Mouse (Mus musculus) layer of hippocampus, adult 8-10 months (tissue): ENCODE data around the gene Slc41a2. TPM values are rescaled to one million over a fixed set of nuclear protein-coding genes. Genes with fewer than 3 reads are reported as not detected.

ENCODE experiments used
- DNase-seq, 2 experiments: peaks; one replicate each; pipeline ENCODE4 v3.0.0; 2022; ENCODE audit warnings: low spot score in 2 of 2
- total RNA-seq, 4 experiments: library from RNA; stranded (reverse); gene quantifications; 2 replicates each; pipeline ENCODE4 v1.2.4; 2022

Slc41a2 gene
- total RNA-seq, 4 experiments from 2014 or later: 22.7 to 29.9 (median 24.5) TPM

DNA sequence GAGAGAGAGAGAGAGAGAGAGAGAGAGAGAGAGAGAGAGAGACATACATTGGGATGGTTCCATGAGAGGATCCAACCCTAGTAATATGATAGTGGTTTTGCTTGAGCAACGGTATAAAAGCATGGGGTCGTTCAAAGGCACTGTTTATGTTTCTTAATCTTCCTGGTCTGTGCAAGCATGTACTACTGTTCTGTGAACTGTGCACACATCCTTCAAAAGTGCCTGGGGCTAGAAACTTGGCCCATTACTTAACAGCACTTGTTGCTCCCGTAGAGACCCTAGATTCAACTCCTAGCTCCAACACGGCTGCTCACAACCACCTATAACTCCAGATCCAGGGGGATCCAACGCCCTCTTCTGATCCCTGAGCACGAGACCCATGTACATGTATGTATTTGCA lies 17.3 kb downstream of the Slc41a2 start:
- DNase-seq: no peak

DNA sequence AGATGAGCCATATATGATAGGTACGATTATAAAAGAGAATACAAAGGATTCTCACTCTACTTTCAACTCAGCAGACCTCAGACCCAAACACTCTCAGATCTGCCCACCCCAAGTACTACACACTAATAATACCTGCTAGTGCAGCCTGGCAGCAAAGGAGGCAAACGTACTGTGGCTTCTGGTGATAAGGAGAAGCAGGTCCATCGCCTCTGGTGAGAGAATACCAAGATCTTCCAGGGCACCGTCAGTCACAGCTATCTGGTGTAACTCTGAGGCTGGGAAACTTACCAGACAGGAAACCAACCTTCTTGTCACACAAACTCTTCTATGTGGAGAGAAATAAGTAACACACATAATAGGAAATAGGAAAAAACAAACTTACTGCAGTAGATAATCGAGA lies 24.6 kb downstream of the Slc41a2 start:
- no peak for DNase-seq

DNA sequence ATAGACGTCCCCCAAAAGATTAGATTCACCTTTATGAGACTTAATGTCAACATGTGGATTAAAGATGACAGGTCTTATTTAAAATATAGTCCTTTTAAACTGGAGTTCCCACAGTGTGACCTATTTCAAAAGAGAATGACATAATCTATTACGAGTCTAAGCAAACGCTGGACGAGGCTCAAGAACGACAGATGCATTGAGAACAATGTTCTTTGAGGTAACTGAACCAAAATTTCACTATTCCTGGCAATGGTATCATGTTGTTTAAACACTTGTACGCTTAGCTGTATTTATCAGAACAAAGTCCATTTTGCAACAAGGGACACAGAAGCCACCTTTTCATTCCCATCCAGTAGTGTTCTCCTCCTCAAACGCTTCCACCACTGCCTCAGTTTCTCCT lies 27.3 kb downstream of the Slc41a2 start:
- no peak for DNase-seq

DNA sequence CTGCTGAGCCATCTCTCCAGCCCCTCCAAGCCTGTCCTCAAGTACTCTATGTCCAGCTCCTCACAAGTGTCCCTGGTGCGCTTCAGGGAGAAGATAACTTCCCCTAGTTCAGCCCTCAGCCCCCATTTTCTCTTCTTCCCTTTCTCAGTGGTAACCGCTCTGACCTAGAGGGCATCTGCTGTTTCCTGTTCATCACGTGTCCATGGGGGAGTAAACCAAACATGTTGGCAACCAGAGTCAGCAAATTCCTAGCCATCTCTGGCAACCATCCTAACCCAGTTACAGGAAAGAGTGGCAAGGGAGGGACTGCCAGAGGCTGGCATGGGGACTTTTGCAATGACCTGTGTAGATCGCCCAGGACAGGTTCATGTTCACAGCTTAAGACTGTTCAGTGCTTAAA lies 36.0 kb downstream of the Slc41a2 start:
- no peak for DNase-seq

DNA sequence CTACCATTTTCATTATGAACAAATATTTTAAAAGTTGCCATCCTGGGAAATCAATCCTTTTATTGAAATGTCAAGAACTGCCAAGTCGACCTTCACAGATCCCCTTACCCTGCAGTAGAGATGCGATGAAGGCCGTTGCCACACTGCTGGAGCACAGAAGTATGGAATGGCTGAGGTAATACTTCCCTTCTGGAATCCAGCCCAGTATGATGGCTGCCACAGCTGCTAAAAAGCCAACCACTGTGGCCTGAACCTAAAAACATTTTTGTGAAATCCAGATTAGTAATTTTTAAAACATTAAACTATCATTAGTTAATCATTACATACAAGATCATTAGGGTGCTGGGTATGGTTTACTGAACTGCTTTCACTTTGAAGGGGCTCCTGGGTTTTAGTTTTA lies 36.6 kb downstream of the Slc41a2 start:
- no peak for DNase-seq

DNA sequence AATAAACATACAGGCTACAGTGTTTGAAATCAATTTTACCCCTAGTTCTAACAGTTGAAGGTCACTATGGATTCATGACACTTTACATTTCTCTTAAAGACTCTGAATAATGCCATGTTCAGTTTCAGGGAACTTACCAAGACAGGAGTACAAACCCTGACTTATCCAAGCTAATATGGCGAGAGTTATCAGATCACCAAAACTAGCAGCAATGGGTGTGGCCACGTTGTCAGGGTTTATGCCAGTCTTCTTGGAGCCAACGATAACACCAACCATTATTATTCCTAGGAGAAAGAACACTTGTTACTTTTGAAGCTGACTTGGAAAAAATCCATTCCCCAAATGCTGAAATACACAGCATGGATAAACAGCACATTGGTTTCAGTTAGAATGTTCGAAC lies 40.7 kb downstream of the Slc41a2 start:
- no peak for DNase-seq

DNA sequence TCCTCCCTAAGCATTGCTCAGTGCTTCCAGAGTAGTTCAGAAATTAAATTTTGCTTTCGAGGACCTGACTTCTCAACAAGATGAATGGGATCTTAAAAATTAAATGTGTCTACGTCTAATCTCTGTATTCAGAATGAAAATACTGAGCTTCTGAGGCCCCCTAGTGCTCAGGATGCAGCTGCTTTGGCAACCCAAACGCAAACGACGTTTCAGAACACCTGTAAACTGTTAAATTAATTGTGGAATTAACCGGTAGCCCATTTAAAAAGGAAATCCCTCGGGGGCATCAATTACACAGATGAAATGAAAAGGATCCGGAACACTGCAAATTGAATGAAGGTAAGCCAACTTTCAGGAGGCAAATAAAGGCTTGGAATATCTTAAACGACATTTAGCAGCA lies 42.9 kb downstream of the Slc41a2 start:
- no peak for DNase-seq

DNA sequence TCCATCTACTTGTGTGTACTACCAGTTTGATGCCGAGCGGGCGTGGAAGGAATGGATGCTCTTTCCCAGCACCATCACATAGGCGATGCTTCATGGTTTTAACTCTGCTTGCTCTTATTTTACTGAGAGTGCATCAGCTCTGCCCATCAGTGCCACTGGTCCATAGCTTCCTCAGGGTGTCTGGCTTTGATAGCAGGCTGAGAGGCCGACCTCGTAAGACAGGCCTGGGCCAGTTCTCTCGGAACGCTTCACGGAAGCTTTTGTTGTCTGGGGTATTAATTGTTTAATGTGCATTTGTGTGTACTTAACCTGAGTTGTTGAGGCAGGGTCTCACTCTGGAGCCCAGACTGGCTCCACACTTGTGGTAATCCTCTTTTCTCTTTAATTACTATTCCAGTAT lies 44.3 kb downstream of the Slc41a2 start:
- DNase-seq: no peak

DNA sequence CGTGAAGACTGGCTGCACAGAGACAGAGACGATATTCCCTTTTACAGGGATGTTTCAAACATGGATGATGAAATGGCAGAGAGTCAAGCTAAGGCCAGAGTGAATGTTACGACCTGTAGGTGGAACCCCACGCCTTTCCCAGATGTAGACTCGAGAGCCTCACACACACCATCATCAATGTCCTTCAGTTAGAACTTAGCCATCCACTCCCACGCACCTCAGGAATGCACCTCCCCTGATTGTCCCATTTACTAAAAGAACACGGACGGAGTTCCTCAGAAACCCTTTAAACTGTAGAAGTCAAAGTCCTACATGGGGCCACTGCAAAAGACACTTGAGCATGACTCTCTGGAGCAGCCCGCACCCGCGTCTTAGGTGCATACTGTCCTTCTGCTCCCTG lies 46.0 kb downstream of the Slc41a2 start:
- no peak for DNase-seq

DNA sequence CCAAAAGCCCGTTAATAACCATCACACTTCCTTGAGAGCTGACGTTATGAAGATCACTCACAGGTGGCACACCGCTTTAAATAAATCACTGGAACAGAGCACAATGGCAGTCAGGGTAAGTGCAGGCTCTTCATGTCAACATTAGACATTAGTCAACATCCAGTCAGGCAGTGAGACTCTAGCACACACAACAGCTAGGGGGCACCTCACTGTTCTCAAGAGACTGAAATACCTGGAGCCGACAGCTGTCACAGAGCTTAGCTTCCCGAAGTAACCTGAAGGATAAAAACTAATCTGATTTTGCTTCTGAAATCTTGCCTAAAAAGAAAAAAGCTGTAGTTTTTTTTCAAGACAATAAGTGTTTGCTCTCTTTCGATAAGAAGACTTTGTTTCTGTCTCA lies 49.9 kb downstream of the Slc41a2 start:
- no peak for DNase-seq

DNA sequence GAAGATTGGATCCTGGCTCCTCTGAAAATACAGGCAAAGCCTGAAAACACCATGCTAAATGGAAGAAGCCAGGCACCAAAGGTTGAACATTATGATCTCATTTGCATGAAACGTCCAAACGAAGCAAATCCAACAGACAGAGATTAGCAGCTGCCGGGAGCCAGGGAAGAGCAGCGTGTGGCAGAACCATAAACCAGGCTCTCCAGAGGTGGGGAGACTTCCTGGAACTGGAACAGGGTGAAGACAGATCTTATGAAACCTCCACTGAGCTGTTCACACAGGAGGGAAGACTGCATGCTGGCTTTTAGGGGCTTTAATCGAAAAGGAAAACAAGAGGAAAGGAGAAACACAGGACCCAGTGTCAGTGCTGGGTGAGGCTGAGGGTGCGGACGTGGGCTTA lies 51.3 kb downstream of the Slc41a2 start:
- no peak for DNase-seq

DNA sequence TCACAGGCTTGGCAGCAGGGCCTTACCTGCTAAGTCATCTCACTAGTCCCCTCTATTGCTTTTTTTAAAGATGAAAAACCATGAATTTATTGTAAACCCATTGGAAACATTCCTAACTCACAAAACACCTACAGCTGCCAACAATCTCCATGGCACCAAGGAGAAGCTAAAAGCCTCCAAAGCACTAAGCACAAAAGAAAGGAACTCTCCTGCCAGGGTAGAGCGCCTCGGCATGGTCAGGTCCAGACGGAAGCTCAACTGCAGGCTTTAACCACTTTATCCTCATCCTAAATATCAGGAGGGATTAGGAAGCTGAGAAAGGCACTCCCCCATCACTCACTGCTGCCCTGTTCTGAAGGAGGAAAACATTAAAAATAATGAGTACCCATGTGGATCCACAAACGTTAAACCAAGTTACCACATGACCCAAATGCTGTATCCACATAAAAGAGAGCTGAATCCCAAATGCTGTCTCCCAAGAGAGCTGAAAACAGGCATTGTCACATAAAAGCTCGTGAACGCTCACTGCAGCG lies 51.9 kb downstream of the Slc41a2 start:
- no peak for DNase-seq

DNA sequence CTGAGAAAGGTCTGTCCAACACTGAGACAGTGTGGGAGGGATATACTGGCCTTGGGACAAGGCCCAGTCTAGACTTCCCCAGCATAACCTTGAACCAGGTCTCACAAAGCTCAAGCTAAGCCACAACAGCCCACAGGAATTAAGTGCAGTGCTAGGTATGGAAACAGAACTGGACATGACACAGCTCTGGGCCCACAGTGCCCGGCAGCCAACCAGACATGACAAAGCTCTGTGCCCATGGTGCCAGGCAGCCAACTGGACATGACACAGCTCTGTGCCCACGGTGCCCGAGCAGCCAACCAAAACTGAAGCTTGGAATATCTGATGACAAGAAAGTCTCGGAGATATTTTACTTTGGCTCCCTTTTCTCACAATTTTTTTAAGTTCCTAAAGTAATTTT lies 52.8 kb downstream of the Slc41a2 start:
- DNase-seq: no peak

DNA sequence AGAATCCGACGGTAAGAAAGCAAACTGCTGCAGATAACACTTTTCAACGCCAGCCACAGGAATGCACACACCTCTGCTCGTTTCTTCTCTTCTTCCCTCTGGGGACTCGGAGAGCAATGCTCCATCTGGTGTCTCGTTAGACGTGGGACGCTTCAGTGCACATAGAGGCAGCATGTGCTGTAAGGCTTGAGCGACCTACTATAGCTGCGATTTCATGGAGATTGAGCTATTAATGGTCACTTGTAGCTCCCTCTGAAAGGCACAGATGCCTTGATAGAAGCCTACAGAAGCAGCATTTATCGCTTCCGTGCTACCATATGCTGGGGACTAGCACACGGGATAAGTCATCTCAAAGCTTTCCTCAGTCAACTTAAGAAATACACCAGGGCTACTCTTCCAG lies 71.0 kb downstream of the Slc41a2 start:
- DNase-seq: peak; percentile 28 to 43

DNA sequence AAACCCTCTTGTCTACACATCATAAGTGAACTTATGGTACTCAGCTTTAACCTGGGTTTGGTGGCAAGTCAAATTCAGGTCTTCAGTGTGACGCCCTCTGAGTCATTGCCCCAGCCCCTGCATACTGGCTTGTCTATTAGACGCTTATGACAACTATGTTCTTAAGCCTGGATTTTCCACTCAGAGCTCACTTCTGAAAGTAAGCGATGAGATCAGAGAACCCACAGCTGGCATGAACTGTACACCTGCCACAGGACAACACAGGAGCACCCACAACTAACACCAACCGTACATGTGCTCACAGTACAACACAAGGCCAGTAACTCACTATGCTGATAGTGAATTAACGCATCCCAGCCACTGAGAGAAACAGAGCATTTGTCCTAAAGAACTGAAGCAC lies 71.4 kb downstream of the Slc41a2 start:
- DNase-seq: no peak

DNA sequence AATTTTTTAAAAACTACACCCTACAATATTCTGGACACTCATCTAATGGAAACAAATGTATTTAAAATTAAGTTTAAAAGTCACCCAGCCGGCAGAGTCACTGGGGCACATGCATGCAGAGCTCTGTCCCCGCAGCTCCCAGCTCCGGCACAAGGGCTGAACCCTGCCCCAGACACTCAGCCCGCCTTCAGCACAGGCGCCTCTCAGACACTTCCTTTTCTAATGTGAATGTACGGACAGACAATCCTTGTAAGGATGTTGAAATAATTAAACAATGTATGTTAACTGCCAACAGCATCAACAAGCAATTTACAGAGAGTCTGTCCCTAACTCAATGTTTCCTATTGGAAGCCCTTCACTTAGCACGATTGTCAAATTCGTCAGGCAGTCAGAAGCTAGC lies 73.0 kb downstream of the Slc41a2 start:
- DNase-seq: no peak

DNA sequence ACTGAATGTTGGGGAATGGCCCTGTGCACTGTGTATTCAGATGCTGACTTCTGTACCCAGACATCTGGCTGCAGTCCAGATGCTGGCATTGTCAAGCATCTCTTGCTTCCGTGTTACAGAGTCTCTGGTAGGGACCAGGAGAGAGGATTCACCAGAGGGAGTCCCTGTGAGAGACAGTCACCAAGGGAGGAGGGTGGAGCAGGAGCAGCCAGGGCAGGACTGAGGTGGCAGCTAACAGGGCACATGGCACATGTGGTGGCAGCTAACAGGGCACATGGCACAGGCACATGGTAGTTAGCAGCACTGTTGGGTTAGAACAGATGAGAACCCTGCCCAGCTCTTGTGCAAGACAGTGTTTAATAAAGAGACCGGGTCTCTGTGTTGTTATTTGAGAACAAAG lies 73.6 kb downstream of the Slc41a2 start:
- no peak for DNase-seq

DNA sequence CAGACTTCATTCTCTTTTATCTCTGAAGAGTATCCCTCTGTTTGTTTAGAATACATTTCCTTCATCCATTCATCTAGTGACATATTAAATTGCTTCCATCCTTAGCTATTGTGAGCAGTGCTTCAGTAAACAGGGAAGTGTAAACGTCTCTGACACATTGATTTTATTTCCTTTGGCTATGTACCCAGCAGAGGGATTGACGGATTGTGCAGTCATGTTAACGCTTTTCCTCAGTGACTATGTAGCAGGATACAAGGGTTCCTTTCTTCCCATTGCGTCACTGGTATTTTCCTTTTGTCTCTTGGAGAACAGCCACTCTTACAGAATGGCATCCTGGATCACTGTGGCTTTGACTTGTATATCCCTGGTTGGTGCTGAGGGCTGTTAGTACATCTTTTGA lies 76.4 kb downstream of the Slc41a2 start:
- DNase-seq: no peak

DNA sequence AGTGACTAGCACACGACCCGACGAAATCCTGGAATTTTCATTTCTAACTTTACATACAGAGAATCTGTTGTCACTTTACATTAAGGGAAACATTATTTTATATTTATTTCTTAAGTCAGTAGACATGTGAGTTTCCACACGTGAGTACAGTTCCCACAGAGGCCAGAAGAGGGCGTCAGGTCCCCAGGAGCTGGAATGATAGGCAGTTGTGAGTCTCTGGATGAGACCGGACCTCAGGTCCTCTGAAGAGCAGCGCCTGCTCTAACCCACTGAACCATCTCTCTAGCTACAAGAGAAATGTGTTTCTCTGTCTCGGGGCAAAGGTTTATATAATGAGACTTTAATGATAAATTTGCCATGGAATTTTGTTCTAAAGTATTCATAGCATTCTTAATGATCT lies 86.3 kb downstream of the Slc41a2 start:
- no peak for DNase-seq

DNA sequence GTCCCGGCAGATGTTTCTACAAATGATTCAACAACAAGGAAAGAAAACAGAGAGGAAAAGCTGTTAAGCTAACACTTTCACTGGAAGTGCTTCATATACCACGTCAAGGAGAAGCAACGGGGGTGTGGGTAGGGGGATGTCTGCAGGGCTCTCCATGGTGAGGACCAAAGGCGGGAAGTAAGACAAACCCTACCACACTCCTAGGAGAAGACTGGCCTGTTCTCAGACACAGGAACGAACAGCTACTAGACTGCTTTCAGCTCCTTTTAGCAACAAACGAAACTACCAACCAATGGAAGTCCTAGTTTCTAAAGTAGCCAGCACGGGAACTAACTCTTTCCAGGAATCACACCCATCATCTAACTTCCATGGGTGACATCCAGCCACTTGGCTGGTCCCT lies 89.6 kb downstream of the Slc41a2 start:
- DNase-seq: no peak

DNA sequence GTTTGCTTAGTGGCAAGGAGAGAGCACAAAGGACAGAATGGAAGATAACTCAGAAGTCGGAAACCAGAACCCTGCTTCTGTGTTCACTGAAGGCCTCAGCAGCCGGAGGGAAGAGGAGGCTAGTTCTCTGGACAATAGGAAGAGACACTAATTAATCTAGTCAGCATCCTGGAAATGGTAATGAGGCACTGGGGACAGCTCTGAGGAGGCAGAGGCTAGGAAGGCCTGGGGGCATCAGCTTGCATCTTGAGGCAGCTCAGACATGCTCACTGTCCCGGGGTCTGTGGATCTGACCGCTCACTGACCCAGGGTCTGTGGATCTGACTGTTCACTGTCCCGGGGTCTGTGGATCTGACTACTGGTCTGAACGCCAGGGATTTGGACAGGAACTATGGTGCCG lies 92.0 kb downstream of the Slc41a2 start:
- DNase-seq: no peak

DNA sequence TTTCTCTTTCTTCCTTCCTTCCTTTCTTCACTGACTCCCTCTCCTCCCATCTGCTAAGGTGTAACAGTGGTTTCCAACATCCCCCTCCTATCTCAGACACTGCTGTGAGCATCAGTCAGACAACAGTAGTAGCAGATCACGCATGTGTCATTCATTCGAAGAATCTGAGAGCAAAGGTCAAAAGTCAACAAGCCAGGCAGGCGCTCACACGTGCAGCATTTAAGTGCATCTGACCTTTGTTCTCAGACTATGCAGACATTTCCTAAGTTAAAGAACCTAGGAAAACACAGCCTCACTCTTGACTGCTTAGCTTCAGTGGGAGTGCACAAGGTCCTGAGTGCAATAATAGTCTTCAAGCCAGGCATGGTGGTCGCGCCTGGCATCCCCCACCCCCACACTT lies 93.6 kb downstream of the Slc41a2 start:
- no peak for DNase-seq

DNA sequence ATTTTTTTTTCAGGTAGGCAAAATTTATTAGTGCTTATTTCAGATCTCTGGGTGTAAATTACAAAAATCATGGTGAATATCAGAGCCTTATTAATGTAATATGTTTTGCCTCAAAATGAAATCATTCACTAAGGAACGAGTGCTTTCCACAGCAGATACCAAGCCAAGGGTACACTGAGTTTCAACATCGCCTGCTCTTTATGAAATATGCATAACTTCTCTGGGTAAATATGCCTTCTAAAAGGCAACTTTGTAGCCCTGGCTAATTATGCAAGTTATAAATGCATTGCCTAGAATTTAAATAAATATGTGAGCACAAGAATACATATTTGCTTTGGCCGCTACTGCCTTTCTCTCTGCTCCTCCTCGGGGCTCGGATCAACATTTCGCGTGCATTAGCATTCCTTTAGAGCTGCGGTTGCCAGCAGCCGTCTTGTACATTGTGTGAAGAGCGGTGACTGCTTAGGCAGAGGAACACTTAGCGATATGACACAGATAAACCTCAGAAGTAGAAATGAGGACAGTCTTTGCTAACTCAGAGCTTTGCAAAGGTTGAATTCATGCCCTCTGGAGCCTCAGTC lies 95.5 kb downstream of the Slc41a2 start:
- DNase-seq: no peak

DNA sequence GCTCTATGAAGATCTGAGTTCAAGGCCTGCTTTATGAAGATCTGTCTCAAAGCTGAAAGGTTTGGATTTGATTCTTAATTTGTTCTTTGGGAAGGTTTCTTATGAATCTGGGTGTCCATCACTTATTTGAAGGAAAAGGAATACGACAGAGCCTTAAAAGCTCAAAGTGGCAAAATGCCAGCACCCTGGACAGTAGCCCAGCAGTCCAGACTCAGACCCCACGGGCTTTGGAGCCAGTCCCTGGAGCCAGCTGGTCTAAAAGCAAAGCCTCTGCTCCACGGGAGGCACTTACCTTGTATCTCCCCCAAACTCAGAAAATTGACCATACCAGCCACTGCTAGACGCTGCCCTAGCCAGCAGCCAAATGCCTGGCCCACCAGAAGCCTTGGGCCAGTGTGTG lies 103.3 kb downstream of the Slc41a2 start:
- DNase-seq: no peak
